Mouse (Mus musculus) neural tube, embryonic 15.5 days (tissue): ENCODE results near the gene Smarcd2. TPM values are rescaled to one million over a fixed set of nuclear protein-coding genes. Genes with fewer than 3 reads are reported as not detected.
"Not testable (repeated sequence)": the region's sequence is repeated elsewhere in the genome, so short reads cannot be mapped to it uniquely, and the experiment has no call there.

Experiments used
- ATAC-seq: fragments of 200-750 bp; cut with Nextera tagmentation; 2 replicates; pipeline ENCODE4 v1.8.0; 2017; ENCODE audit warnings: mild to moderate bottlenecking, moderate TSS enrichment, moderate library complexity; ENCODE audit not compliant: low FRiP score
- H3K27ac ChIP-seq: fragments of 300-500 bp; sonication (generic); replicated peaks from 2 replicates; pipeline ENCODE4 v1.5.1; 2015; ENCODE audit warnings: mild to moderate bottlenecking, inconsistent platforms
- H3K27me3 ChIP-seq: fragments of 300-500 bp; sonication (generic); replicated peaks from 2 replicates; pipeline ENCODE4 v1.6.1; 2015; ENCODE audit warnings: inconsistent platforms
- H3K36me3 ChIP-seq: fragments of 300-500 bp; sonication (generic); 2 replicates; pipeline ENCODE4 v1.6.1; 2015; ENCODE audit warnings: inconsistent platforms
- H3K4me1 ChIP-seq: fragments of 300-500 bp; sonication (generic); 2 replicates; pipeline ENCODE4 v1.6.1; 2015; ENCODE audit warnings: inconsistent platforms
- H3K4me2 ChIP-seq: fragments of 300-500 bp; sonication (generic); 2 replicates; pipeline ENCODE4 v1.6.1; 2015; ENCODE audit warnings: inconsistent platforms, mild to moderate bottlenecking, moderate library complexity
- H3K4me3 ChIP-seq: fragments of 300-500 bp; sonication (generic); replicated peaks from 2 replicates; pipeline ENCODE4 v1.5.1; 2015; ENCODE audit warnings: mild to moderate bottlenecking, inconsistent platforms
- H3K9ac ChIP-seq: fragments of 300-500 bp; sonication (generic); replicated peaks from 2 replicates; pipeline ENCODE4 v1.6.1; 2015; ENCODE audit warnings: mild to moderate bottlenecking, inconsistent platforms
- H3K9me3 ChIP-seq: fragments of 300-500 bp; sonication (generic); replicated peaks from 2 replicates; pipeline ENCODE4 v1.6.1; 2016; ENCODE audit warnings: inconsistent platforms
- whole genome bisulfite sequencing: fragments of 180-500 bp; shearing (Covaris S2); methylation state at CpG from one replicate; pipeline ENCODE4 v1.1.7; 2015; ENCODE audit warnings: mixed read lengths; 5-methylcytosine and 5-hydroxymethylcytosine counted together
- polyA plus RNA-seq: library from polyadenylated mRNA; unstranded; fragments of >200 nt; fragmentation: Nextera tagmentation; extraction: Ambion mirVana; gene quantifications from 2 replicates; pipeline ENCODE4 v1.2.1, GENCODE M21; 2015

Smarcd2 gene
- polyA plus RNA-seq, 1 experiment from 2014 or later: 14.2 TPM

GRCm38 (mm10) chr11:106265570-106265969 lies 7.2 kb downstream of the Smarcd2 start:
- Histone ChIP-seq H3K27me3 (no peaks in the 10 kb centered on the region), H3K9me3 (no peaks in the 10 kb centered on the region), H3K4me1 (peaks cover 37% of the 10 kb centered on the region), H3K27ac (no peak overlapping the region), H3K4me2 (no peak overlapping the region), H3K9ac (no peak overlapping the region), H3K36me3 (peaks cover 65% of the 10 kb centered on the region), H3K4me3 (no peak overlapping the region)
- WGBS: 91% methylated on average over 4 of the region's 4 CpGs
- ATAC-seq: no peak

DNA sequence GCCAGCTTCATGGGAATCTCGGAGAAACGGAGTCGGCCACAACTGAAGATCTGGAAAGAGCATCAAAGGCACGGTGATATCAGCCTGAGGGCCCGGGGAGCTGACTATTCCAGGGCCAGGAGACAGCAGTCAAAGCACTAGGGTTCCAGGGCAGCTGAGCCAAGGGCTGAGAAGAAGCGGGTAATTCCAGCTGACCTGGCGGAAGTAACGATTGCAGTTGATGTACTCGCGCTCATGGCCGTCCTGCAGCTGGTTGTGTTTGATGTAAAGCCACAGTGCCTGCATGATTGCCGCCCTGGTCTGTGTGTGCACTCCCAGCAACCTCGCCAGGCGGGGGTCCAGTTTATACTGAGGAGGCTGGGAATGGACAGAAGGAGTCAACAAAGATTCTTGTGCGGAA lies 7.8 kb downstream of the Smarcd2 start:
- Histone ChIP-seq H3K27ac (no peak overlapping the region), H3K9ac (no peak overlapping the region), H3K27me3 (no peaks in the 10 kb centered on the region), H3K36me3 (peaks cover 66% of the 10 kb centered on the region), H3K9me3 (no peaks in the 10 kb centered on the region), H3K4me2 (no peak overlapping the region), H3K4me3 (no peak overlapping the region), H3K4me1 (peaks cover 31% of the 10 kb centered on the region)
- 93% methylated on average over 15 of the region's 15 CpGs for WGBS
- ATAC-seq: no peak

DNA sequence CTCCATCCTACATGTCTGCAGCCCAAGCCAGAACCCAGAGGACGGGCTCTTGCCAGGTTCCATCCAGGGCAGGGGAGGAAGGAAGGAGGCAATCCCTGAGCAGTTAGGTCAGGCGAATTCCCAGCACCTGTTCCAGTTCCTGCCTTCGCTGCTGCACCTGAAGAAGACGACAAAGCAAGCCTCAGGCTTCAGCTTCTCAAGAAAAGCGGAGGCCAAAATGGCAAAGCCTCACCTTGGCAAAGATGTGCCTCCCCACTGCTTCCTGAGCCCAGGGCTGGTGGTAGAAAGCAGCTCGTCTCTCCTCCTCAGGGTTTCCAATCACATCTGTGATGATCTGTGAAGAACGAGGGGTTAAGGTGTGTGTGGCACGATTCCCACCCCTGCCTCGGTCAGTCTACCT lies 8.8 kb downstream of the Smarcd2 start:
- no peak for ATAC-seq
- no peak overlapping the region for H3K9ac ChIP-seq
- no peak overlapping the region for H3K4me2 ChIP-seq
- WGBS: 91% methylated on average over 9 of the region's 9 CpGs
- H3K36me3 ChIP-seq: peaks cover 71% of the 10 kb centered on the region
- H3K4me1 ChIP-seq: peaks cover 24% of the 10 kb centered on the region
- no peak overlapping the region for H3K27ac ChIP-seq
- no peaks in the 10 kb centered on the region for H3K27me3 ChIP-seq
- H3K4me3 ChIP-seq: no peak overlapping the region
- no peaks in the 10 kb centered on the region for H3K9me3 ChIP-seq

DNA sequence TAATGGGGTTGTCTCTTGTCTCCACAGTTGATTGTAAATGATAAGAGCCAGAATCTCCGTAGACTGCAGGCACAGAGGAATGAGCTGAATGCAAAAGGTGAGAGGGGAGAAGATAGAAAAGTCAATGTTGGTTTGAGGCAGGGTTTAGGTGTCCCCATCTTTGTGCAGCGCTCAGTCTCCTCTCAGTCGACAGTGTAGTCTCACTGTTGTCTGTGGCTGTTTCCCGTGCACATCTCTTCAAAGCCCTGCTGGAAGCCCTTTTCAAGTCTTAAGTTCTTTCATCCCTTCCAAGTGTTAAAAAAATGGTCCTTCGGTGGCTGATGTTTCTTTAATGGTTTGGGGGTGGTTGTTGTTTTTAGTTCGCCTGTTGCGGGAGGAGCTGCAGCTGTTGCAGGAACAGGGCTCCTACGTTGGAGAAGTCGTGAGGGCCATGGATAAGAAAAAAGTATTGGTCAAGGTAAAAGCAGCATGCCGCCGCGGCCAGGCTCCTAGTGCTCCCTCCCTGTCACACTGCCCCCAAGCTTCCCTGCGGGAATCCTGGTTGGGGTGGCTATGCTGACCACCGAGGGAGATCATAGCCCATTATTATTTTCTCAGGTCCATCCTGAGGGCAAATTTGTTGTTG lies 11.8 kb downstream of the Smarcd2 start:
- H3K36me3 ChIP-seq: peaks cover 67% of the 10 kb centered on the region
- H3K4me3 ChIP-seq: no peak overlapping the region
- 87% methylated on average over 14 of the region's 14 CpGs for WGBS
- H3K4me1 ChIP-seq: peaks cover 17% of the 10 kb centered on the region
- no peak overlapping the region for H3K9ac ChIP-seq
- H3K27me3 ChIP-seq: no peaks in the 10 kb centered on the region
- no peak overlapping the region for H3K27ac ChIP-seq
- no peak for ATAC-seq
- H3K4me2 ChIP-seq: no peak overlapping the region
- H3K9me3 ChIP-seq: no peaks in the 10 kb centered on the region

DNA sequence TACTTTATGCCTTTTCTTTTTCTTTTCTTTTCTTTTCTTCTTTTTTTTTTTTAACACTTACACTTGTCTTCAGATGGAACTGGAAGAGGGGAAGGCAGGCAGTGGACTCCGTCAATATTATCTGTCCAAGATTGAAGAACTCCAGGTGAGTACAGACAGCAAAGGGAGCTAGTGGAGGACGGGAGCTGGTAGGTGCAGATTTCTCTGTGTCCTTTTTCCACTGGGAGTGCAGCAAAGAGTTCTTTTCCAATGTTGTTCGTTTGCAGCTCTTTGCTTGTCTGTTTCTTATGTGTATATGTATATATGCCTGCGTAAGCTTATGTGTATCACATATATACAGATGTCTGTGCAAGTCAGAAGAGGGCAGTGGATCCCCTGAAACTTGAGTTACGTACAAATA lies 16.0 kb downstream of the Smarcd2 start:
- Histone ChIP-seq H3K4me1 (peaks cover 28% of the 10 kb centered on the region), H3K4me2 (peak overlapping the region; percentile 95), H3K9ac (peak overlapping the region; percentile 89), H3K36me3 (peaks cover 47% of the 10 kb centered on the region), H3K27ac (no peak overlapping the region), H3K27me3 (no peaks in the 10 kb centered on the region), H3K9me3 (no peaks in the 10 kb centered on the region), H3K4me3 (peak overlapping the region; percentile 90)
- no peak for ATAC-seq
- 73% methylated on average over 5 of the region's 5 CpGs for WGBS

GRCm38 (mm10) chr11:106255685-106256451 lies 16.9 kb downstream of the Smarcd2 start, which contains the start of the genes Ftsj3 and Psmc5:
Gene Ftsj3 (minus strand): TSS chr11:106256079.
Gene Psmc5 (plus strand): TSS chr11:106256154.
- peak within 1 kb of the TSS; percentile 95 for H3K4me2 ChIP-seq
- H3K4me1 ChIP-seq: peaks cover 28% of the 10 kb centered on the region
- peaks cover 48% of the 10 kb centered on the region for H3K36me3 ChIP-seq
- WGBS: under 1% methylated on average over 42 of the region's 42 CpGs
- peak; percentile 95 for ATAC-seq
- peak within 1 kb of the TSS; percentile 89 for H3K9ac ChIP-seq
- peak within 1 kb of the TSS; percentile 90 for H3K4me3 ChIP-seq
- H3K27ac ChIP-seq: peak within 1 kb of the TSS; percentile 90
- no peaks in the 10 kb centered on the region for H3K9me3 ChIP-seq
- no peaks in the 10 kb centered on the region for H3K27me3 ChIP-seq

- peaks cover 28% of the 10 kb centered on the region for H3K4me1 ChIP-seq
- H3K36me3 ChIP-seq: peaks cover 51% of the 10 kb centered on the region
- no peaks in the 10 kb centered on the region for H3K9me3 ChIP-seq
- H3K27ac ChIP-seq: peak overlapping the region; percentile 90
- peak overlapping the region; percentile 90 for H3K4me3 ChIP-seq
- peak overlapping the region; percentile 58 for H3K9ac ChIP-seq
- peak overlapping the region; percentile 95 for H3K4me2 ChIP-seq
- 3% methylated on average over 22 of the region's 22 CpGs for WGBS
- ATAC-seq: peak; percentile 11; the same call in 1 of the 2 replicates
- H3K27me3 ChIP-seq: no peaks in the 10 kb centered on the region
Measured at GRCm38 (mm10) chr11:106255174-106255573, 17.6 kb downstream of the Smarcd2 start.

DNA sequence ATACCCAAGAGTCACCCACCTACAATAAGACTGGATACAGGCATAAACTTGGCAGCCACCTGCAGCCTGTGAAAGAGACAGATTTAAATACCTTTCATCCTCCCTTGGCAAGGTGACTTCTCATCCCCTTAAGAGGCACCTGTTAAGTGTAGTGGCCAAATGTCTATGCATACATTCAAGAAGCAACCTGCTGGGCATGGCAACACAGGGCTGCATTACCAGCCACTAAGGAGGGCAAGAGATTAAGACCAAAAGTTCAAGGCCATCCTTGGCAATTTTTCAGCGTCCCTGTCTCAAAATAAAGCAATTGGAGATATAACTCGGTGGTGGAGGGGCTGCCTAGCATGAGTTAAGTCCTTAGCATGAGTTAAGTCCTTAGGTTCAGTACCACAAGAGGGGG lies 18.0 kb downstream of the Smarcd2 start:
- WGBS: 14% methylated on average over 2 of the region's 2 CpGs
- no peak for ATAC-seq

GRCm38 (mm10) chr11:106249326-106249725 lies 23.4 kb downstream of the Smarcd2 start:
- ATAC-seq: no peak
- 90% methylated on average over 7 of the region's 7 CpGs for WGBS

More for the DNA sequence above, 18.0 kb downstream of the Smarcd2 start:
- Histone ChIP-seq H3K9me3 (no peaks in the 10 kb centered on the region), H3K27ac (no peak overlapping the region), H3K27me3 (no peaks in the 10 kb centered on the region), H3K4me1 (peaks cover 28% of the 10 kb centered on the region), H3K36me3 (peaks cover 55% of the 10 kb centered on the region), H3K9ac (peak overlapping the region; percentile 58), H3K4me3 (peak overlapping the region; percentile 90), H3K4me2 (peak overlapping the region; percentile 95)

DNA sequence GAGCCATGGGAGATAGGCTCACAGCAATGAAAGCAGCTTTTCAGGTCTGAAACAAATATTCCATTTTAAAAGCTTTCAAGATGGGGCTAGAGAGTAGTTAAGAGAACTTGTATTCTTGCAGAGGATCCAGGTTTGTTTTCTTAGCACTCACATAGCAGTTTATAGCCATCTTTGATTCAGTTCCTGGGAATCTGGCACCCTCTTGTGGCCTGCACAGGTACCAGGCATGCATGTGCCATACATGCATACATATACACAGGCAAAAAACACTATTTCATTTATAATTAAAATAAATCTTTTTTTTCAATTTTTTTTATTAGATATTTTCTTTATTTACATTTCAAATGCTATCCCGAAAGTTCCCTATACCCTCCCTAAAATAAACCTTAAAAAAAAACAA lies 25.9 kb downstream of the Smarcd2 start:
- Histone ChIP-seq H3K27me3 (no peaks in the 10 kb centered on the region), H3K9me3 (no peaks in the 10 kb centered on the region), H3K9ac (no peak overlapping the region), H3K27ac (no peak overlapping the region), H3K4me2 (no peak overlapping the region), H3K36me3 (peaks cover 97% of the 10 kb centered on the region), H3K4me3 (no peak overlapping the region), H3K4me1 (no peaks in the 10 kb centered on the region)
- WGBS: 98% methylated on average over 1 of the region's 1 CpGs
- ATAC-seq: no peak

More at GRCm38 (mm10) chr11:106249326-106249725, 23.4 kb downstream of the Smarcd2 start:
- Histone ChIP-seq H3K4me2 (no peak overlapping the region), H3K4me3 (no peak overlapping the region), H3K27ac (no peak overlapping the region), H3K4me1 (peaks cover 1% of the 10 kb centered on the region; the same call in 1 of the 2 replicates), H3K9me3 (no peaks in the 10 kb centered on the region), H3K36me3 (peaks cover 94% of the 10 kb centered on the region), H3K27me3 (no peaks in the 10 kb centered on the region), H3K9ac (no peak overlapping the region)

DNA sequence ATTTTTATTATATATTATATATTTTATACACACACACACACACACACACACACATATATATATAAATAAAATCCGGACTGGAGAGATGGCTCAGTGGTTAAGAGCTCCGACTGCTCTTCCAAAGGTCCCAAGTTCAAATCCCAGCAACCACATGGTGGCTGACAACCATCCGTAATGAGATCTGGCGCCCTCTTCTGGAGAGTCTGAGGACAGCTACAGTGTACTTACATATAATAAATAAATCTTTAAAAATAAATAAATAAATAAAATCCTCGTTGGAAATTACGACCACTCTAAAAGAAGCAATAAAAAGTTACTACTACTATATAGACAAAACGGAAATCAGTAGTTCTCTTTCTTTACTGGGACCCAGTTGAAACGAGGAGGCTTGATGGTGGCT lies 38.8 kb downstream of the Smarcd2 start:
- H3K27ac ChIP-seq, H3K27me3 ChIP-seq, ATAC-seq, H3K9ac ChIP-seq, H3K4me2 ChIP-seq, H3K9me3 ChIP-seq, H3K4me1 ChIP-seq, H3K4me3 ChIP-seq: not testable (repeated sequence)
- WGBS: 80% methylated on average over 8 of the region's 8 CpGs
- H3K36me3 ChIP-seq: peaks cover 65% of the 10 kb centered on the region

DNA sequence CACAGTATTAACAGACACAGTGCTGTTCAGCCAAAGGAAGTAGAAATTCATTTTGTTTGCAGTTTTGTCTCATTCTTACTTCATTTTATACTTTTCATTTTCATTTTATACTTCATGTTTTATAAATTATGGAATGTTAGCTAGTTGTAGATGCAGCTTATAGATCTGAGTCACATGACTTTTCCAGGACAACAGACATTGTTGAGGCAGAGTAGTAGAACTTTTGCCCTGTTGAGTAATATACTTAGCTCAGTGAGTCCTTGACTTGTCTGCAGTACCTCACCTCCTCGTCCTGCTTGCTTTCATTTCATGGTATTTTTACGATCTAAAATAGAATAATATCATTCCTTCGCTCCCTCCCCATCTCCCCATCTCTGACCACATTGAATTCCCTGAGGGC lies 52.2 kb downstream of the Smarcd2 start:
- no peak for ATAC-seq
- Histone ChIP-seq H3K4me1 (peaks cover 34% of the 10 kb centered on the region), H3K9me3 (no peaks in the 10 kb centered on the region), H3K4me3 (no peak overlapping the region), H3K27me3 (no peaks in the 10 kb centered on the region), H3K4me2 (no peak overlapping the region), H3K27ac (no peak overlapping the region), H3K36me3 (peaks cover 11% of the 10 kb centered on the region), H3K9ac (no peak overlapping the region)
- WGBS: 93% methylated on average over 3 of the region's 3 CpGs
